Mouse (Mus musculus): ENCODE results near the gene Gpr179.

DNA sequence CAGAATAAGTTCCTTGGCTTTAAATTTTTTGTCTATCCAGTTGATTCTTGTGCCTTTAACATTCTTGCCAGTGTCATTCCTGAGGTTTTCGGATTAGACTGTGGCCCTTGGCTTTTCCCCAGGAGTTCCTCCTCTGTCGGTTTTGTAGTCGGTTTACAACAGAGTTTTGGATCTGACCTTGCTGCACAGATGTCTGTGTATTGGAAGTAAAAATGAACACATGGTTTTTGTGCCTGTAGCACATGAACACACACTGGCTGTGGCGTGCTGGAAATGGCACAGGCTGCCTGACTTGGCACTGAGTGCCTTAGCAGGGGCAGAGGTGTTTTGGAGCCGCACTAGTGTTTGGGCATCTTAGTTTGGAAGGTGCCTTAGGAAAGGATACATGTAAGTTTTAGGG lies 16.6 kb upstream of the Gpr179 start:
- no peak for TF ChIP-seq CTCF (IDR thresholded peaks at IDR 0.05)
- no peak for TF ChIP-seq EP300 (IDR thresholded peaks at IDR 0.05; ENCODE audit: insufficient read depth, low read depth, low read length)

Measured in heart, adult 2 months (tissue).